Mouse (Mus musculus): ENCODE results near the gene Tac1.
"Not testable (repeated sequence)": the region's sequence is repeated elsewhere in the genome, so short reads cannot be mapped to it uniquely, and the experiment has no call there.

The Tac1 gene

DNA sequence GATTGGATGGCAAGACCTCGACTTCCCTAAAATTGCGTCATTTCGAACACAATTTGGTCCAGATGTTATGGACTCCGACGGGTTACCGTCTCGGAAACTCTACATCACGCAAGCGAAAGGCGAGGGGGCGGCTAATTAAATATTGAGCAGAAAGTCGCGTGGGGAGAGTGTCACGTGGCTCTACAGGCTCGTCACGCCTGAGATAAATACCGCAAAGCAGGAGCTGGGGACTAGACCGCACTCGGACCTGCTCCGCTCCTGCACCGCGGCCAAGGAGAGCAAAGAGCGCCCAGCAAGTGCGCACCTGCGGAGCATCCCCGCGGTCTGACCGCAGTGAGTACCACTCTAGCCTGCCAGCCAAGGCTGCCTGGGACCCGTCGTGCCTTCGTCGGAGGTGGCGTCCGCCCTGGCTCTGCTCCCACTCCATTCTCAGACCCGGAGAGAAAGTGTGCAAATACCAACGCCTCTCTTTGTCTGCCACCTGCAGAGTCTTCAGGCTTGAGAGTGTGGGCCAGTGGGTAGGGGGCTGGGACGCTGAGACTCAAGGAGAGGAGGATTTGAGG, at the start of gene Tac1:
Tac1 (plus strand) TSS at position 51 of the 563 bp plus-strand sequence.
- DNase-seq: no peak

DNA sequence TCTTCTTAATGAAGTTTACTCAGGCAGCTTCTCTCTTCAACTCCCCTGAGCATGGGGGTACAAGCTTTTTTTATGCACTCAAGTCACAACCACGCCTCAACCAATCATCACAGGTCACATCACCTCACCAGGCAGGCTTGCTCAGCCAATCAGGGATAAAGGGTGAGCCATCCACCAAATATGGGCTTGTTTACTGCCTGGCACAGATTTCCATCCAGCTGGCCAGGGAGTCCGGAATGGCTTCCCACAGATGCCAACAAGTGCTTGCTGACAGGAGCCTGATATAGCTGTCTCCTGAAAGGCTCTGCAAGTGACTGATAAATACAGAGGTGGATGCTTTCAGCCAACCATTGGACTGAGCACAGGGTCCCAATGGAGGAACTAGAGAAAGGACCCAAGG, 11.2 kb upstream of the Tac1 start:
- not testable (repeated sequence) for DNase-seq

DNA sequence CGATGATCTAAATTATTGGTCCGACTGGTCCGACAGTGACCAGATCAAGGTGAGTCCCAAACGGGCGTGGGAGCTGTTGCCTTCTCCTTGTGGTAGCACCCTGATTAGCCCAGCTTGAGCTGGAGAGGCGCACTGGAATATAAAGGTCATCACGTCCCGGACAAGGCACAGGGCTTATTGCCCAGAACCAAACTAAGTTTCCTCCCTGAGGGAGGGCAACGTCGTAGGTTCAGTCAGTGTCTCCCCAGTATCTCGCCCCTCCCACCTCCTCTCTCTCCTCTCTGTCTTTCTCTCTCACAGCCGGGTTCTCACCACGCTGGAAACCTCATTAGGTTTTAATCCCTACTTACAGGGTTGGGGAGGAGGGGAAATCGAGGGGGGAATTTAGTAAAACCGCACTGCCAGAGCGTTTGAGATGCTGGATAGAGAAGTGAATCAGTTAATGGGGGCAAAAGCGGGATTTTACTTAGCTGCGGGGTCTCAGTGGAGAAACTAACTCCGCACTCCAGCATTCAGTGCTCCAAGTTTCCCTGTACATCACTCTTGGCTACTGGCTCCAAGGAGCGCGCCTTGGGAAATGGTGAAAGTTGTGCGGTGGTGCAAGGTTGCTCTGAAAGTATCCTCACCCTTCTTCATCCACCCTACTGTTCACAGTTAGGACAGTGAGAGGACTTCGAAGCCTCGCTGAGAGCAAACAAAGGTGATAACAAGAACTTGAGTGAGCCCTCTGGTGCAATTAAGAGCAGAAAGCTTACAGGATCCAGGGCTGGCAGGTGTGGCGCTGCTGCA, 1.2 kb downstream of the Tac1 start:
- DNase-seq: no peak

- DNase-seq: no peak
Measured at GRCm38 (mm10) chr6:7558164-7558563, 3.5 kb downstream of the Tac1 start.

DNA sequence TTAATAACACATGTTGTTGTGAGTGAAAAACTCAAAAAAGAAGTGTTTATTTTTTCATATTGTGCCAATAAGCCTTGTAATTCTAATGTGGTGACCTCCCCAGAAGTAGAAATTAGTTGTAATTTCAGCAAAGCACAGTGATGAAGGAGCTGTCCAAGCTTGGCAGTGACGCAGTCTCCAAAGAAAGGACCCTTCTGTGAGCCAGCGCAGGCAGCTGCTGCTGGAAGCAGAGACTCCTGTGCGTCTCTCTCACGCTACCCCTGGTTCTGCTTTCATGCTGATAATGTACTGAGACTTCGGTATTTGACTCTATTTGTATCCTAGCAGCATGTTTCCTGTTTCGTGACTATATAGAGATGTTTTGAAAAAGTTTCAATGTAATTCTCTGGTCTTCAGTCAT, 7.8 kb downstream of the Tac1 start:
- no peak for DNase-seq

GRCm38 (mm10) chr6:7564537-7564936, 9.9 kb downstream of the Tac1 start:
- no peak for DNase-seq

- DNase-seq: no peak
Measured at GRCm38 (mm10) chr6:7571144-7571543, 16.5 kb downstream of the Tac1 start.

- no peak for DNase-seq
Measured at GRCm38 (mm10) chr6:7578031-7578430, 23.4 kb downstream of the Tac1 start.

DNA sequence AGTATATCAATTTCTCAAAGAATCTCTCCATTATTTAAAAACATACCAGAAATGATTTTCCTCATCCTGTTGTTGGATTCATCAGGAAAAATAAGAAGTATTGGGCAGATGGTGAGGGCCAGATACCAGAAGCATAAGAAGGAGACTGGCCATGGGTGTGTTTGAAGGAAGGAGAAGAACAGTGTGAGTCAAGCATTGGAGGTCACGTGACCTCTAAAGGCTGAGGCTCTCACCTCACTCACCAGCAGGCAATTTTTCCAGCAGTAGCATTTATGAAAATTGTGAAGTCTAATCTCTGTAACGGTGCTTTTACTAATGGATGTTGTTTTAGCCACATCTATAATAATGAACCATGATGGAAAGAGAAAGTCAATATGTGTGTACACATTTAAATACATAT, 39.8 kb downstream of the Tac1 start:
- DNase-seq: no peak

DNA sequence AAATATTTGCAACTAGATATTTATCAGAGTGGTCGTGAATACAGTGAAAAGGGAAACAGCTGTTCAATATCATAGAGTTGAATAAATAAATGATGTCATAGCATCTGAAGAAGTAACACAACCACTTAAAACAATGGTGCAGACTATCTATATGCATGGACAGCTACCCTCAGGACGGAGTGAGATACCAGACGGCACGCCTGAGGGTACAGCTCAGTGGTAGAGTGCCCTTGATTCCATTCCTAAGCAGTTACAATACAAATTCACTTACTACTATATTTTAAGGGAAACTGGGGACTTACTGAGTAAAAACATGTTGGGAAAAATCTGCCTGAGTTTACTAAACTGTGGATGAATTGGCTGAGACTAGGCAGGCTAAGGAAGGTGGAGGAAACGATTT, 43.7 kb downstream of the Tac1 start:
- DNase-seq: no peak

DNA sequence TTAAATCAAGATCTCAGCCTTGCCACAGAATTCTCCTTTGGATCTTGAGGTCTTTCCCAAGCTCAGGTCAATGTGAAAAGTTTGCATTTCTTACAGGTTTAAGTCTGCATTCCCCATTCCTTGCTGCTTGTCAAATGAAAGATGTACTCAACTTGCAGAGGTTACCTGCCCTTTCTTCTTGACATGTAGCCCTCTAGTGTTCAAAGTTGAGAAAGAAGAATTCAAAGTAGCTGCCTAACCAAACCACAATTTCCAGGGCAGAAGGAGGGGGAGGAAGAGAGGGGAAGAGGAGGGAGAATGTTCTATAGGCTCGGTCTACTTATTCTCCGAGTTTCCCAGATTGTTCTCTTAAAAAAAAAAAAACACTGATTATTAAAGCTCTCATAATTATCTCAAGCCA, 45.5 kb downstream of the Tac1 start:
- no peak for DNase-seq

DNA sequence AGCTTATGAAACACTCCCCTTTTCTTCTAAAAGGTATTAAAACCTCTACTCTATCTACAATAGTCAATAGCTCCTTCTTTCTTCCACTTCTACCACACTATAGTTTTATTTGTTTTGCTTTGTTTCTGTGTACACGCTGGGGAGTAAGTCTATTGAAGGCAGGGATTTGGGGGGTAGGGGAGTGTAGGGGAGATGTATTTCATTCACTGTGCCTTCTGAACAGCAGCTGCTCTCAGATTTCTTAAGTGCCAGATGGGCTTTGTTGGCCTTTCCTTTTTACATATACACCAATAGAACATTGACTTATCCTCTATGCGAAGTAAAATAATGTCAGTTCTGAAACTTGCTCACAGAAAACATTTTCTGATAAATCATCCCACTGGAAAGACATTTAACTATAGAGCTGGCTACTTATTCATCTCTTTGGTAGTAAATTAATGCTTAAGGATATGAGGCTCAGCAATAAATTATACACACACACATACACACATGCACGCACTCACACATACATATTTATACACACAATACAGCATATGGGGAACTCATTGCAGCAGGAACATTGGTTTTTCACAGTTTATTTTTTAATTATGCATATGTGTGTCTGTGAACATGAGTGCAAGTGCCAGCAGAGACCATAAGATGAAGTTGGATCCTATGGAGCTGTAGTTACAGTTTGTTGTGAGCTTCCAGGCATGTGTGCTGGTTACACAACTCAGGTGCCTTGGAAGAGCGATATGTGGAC, 46.8 kb downstream of the Tac1 start:
- DNase-seq: no peak

GRCm38 (mm10) chr6:7613676-7614075, 59.0 kb downstream of the Tac1 start:
- not testable (repeated sequence) for DNase-seq
